Mouse (Mus musculus): ENCODE measurements around the gene Pnkd. TPM values are rescaled to one million over a fixed set of nuclear protein-coding genes. Genes with fewer than 3 reads are reported as not detected.

Gene Pnkd
- polyA plus RNA-seq, 1 experiment from 2014 or later = 169 TPM

- Histone ChIP-seq H3K36me3 (ENCODE audit: insufficient read depth, low read length) (peaks cover 25% of the 10 kb centered on the region), H3K9ac (ENCODE audit: low read depth, low read length) (no peak overlapping the region), H3K4me3 (replicated peaks; ENCODE audit: low read depth, low read length) (no peak overlapping the region), H3K9me3 (replicated peaks; ENCODE audit: low read length) (no peaks in the 10 kb centered on the region), H3K4me1 (replicated peaks; ENCODE audit: insufficient read depth, low read length) (peaks cover 39% of the 10 kb centered on the region), H3K4me2 (ENCODE audit: low read length) (no peak overlapping the region), H3K27me3 (ENCODE audit: insufficient read depth, low read length) (no peaks in the 10 kb centered on the region), H3K27ac (no peak overlapping the region)
- 91% methylated on average over 3 of the region's 3 CpGs for WGBS
- TF ChIP-seq CTCF (IDR thresholded peaks at IDR 0.05; ENCODE audit: low read depth) = no peak
- ATAC-seq (replicated peaks; ENCODE audit: low FRiP score, low read depth) = no peak
- no peak for DNase-seq (ENCODE audit: low spot score)
Measured at GRCm38 (mm10) chr1:74294090-74294643, 9.4 kb downstream of the Pnkd start.

DNA sequence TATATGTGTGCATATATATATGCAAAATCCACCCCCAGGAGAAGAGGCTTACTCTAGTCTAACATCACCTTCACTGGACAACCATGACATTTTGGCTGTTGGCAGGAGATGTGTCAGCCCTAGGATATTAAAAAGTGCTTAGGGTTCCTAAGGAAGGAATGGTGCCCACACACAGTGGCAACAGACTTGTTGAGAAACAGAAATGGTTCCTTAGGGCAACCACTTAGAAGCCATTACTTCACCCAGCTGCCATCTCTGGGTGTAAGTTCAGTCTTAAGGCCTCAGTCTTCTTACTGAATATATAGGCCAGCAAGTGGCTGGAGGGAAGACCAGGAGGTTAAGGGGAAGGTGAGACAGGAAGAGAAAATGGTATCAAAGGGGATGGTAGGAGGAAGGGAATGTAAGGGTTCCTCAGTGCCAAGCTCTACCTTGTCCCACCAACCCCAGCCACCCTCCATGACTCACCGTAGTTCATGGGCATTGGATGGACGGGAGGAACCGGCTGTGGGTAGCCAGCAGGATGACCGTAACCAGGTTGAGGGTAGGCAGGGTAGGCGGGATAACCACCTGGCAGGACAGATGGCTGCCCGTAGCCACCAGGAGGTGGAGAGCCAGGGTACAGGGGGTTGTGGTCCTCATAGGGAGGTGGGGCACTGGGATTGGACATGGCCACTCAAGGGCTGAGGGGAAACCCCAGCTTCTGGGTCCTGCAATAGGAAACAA, 10.2 kb downstream of the Pnkd start:
- Histone ChIP-seq H3K9me3 (replicated peaks; ENCODE audit: low read length) (no peaks in the 10 kb centered on the region), H3K36me3 (ENCODE audit: insufficient read depth, low read length) (peaks cover 21% of the 10 kb centered on the region), H3K4me1 (replicated peaks; ENCODE audit: insufficient read depth, low read length) (peaks cover 39% of the 10 kb centered on the region), H3K27me3 (ENCODE audit: insufficient read depth, low read length) (no peaks in the 10 kb centered on the region), H3K4me2 (ENCODE audit: low read length) (peak overlapping the region; percentile 38), H3K27ac (peak overlapping the region; percentile 92), H3K9ac (ENCODE audit: low read depth, low read length) (no peak overlapping the region), H3K4me3 (replicated peaks; ENCODE audit: low read depth, low read length) (no peak overlapping the region)
- WGBS = 82% methylated on average over 6 of the region's 6 CpGs
- no peak for ATAC-seq (replicated peaks; ENCODE audit: low FRiP score, low read depth)
- TF ChIP-seq CTCF (IDR thresholded peaks at IDR 0.05; ENCODE audit: low read depth) = no peak
- no peak for DNase-seq (ENCODE audit: low spot score)

- H3K36me3 ChIP-seq (ENCODE audit: insufficient read depth, low read length) = peaks cover 15% of the 10 kb centered on the region
- peak overlapping the region; percentile 44 for H3K9ac ChIP-seq (ENCODE audit: low read depth, low read length)
- H3K4me2 ChIP-seq (ENCODE audit: low read length) = peak overlapping the region; percentile 38
- H3K9me3 ChIP-seq (replicated peaks; ENCODE audit: low read length) = no peaks in the 10 kb centered on the region
- H3K27ac ChIP-seq = peak overlapping the region; percentile 92
- DNase-seq (ENCODE audit: low spot score) (peak; percentile 96), ATAC-seq (replicated peaks; ENCODE audit: low FRiP score, low read depth) (peak; percentile 88)
- H3K27me3 ChIP-seq (ENCODE audit: insufficient read depth, low read length) = no peaks in the 10 kb centered on the region
- 4% methylated on average over 9 of the region's 9 CpGs for WGBS
- no peak overlapping the region for H3K4me3 ChIP-seq (replicated peaks; ENCODE audit: low read depth, low read length)
- TF ChIP-seq CTCF (IDR thresholded peaks at IDR 0.05; ENCODE audit: low read depth) = no peak
- H3K4me1 ChIP-seq (replicated peaks; ENCODE audit: insufficient read depth, low read length) = peaks cover 39% of the 10 kb centered on the region
Measured at GRCm38 (mm10) chr1:74295456-74296171, 10.9 kb downstream of the Pnkd start.

DNA sequence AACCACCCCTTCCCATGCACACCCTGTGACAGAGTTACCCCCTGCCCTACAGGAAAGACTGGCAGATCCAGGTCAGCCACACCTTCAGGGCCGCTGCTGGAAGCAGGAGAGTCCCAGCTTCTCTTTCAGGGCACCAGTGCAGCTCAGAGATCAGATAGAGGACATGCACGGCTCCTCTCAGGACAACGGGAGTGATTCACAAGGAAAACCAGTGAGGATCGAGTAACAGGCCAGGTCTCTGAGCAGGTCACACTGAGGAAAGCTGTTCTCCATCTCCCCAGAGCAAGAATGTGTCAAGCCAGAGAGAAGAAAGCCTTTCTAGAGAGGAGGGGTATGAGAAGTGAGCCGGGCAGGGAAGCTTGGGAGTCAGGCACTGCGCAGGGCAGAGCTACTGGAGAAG, 11.7 kb downstream of the Pnkd start:
- TF ChIP-seq CTCF (IDR thresholded peaks at IDR 0.05; ENCODE audit: low read depth) = no peak
- Histone ChIP-seq H3K9me3 (replicated peaks; ENCODE audit: low read length) (no peaks in the 10 kb centered on the region), H3K36me3 (ENCODE audit: insufficient read depth, low read length) (peaks cover 14% of the 10 kb centered on the region), H3K4me1 (replicated peaks; ENCODE audit: insufficient read depth, low read length) (peaks cover 41% of the 10 kb centered on the region), H3K4me2 (ENCODE audit: low read length) (peak overlapping the region; percentile 38), H3K27me3 (ENCODE audit: insufficient read depth, low read length) (no peaks in the 10 kb centered on the region), H3K9ac (ENCODE audit: low read depth, low read length) (peak overlapping the region; percentile 44; the same call in 1 of the 2 replicates), H3K4me3 (replicated peaks; ENCODE audit: low read depth, low read length) (no peak overlapping the region), H3K27ac (peak overlapping the region; percentile 92)
- ATAC-seq (replicated peaks; ENCODE audit: low FRiP score, low read depth) (peak; percentile 24; the same call in 1 of the 2 replicates), DNase-seq (ENCODE audit: low spot score) (peak; percentile 89)
- 14% methylated on average over 6 of the region's 6 CpGs for WGBS

GRCm38 (mm10) chr1:74297269-74297668, 12.5 kb downstream of the Pnkd start:
- TF ChIP-seq CTCF (IDR thresholded peaks at IDR 0.05; ENCODE audit: low read depth) = no peak
- Histone ChIP-seq H3K27me3 (ENCODE audit: insufficient read depth, low read length) (no peaks in the 10 kb centered on the region), H3K9ac (ENCODE audit: low read depth, low read length) (peak overlapping the region; percentile 27; the same call in 1 of the 2 replicates), H3K4me1 (replicated peaks; ENCODE audit: insufficient read depth, low read length) (peaks cover 49% of the 10 kb centered on the region), H3K4me2 (ENCODE audit: low read length) (no peak overlapping the region), H3K4me3 (replicated peaks; ENCODE audit: low read depth, low read length) (no peak overlapping the region), H3K36me3 (ENCODE audit: insufficient read depth, low read length) (peaks cover 6% of the 10 kb centered on the region; the same call in 1 of the 2 replicates), H3K9me3 (replicated peaks; ENCODE audit: low read length) (no peaks in the 10 kb centered on the region), H3K27ac (peak overlapping the region; percentile 92)
- DNase-seq (ENCODE audit: low spot score) (no peak), ATAC-seq (replicated peaks; ENCODE audit: low FRiP score, low read depth) (0 out of 2 replicates have a peak, but pooled peaks have one; percentile 8)
- 44% methylated on average over 3 of the region's 3 CpGs for WGBS

- Histone ChIP-seq H3K9ac (ENCODE audit: low read depth, low read length) (no peak overlapping the region), H3K27me3 (ENCODE audit: insufficient read depth, low read length) (no peaks in the 10 kb centered on the region), H3K4me2 (ENCODE audit: low read length) (no peak overlapping the region), H3K27ac (peak overlapping the region; percentile 92), H3K36me3 (ENCODE audit: insufficient read depth, low read length) (no peaks in the 10 kb centered on the region), H3K4me1 (replicated peaks; ENCODE audit: insufficient read depth, low read length) (peaks cover 57% of the 10 kb centered on the region), H3K4me3 (replicated peaks; ENCODE audit: low read depth, low read length) (no peak overlapping the region), H3K9me3 (replicated peaks; ENCODE audit: low read length) (no peaks in the 10 kb centered on the region)
- no peak for DNase-seq (ENCODE audit: low spot score)
- 82% methylated on average over 5 of the region's 5 CpGs for WGBS
- no peak for TF ChIP-seq CTCF (IDR thresholded peaks at IDR 0.05; ENCODE audit: low read depth)
- ATAC-seq (replicated peaks; ENCODE audit: low FRiP score, low read depth) = no peak
Measured at GRCm38 (mm10) chr1:74298157-74298750, 13.5 kb downstream of the Pnkd start.

Measured in kidney, postnatal 0 days (tissue).